ENCODE assay signal across 22 mouse cellular contexts in the genomic region with DNA sequence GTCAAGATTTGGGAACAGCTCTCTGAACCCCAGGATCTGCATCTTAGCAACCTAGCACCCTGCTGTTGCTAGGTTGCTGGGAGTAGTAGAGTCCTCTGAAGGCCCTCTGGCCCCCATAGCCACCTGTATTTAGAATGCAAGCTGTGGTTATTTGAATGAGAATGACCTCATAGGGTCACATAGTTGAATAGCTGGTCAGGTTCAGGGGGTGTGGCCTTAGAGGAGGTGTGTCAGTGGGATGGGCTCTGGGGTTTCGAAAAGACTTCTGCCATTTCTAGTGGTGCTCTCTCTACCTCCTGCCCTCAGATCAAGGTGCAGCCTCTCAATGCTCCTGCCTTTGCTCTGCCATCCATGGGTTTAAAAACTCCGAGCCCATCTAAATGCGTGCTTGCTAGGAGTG.
DNase-seq lines count a peak whose midpoint lies in the region; ATAC-seq and TF ChIP-seq lines count a peak whose summit lies in the region.
"Had no signal": no experiment of that assay in that cellular context is flagged by ENCODE, and none has a peak within 500 bp of the region (broad histone marks: within the 10 kb centered on the region; RNA-seq: fewer than 3 reads in every experiment).

No protein-coding gene starts in this region.

- no peak for ATAC-seq in liver, embryonic 12.5 days
- ATAC-seq: forebrain, embryonic 14.5 days; forebrain, embryonic 16.5 days had no signal

- TF ChIP-seq POLR2A in liver, adult 2 months (IDR thresholded peaks at IDR 0.05; ENCODE audit: extremely low read depth, insufficient read depth, low read length), result no peak

- H3K27me3 ChIP-seq in liver, adult 2 months (ENCODE audit: control insufficient read depth, insufficient read depth, low read length), result no peaks in the 10 kb centered on the region
- no peaks in the 10 kb centered on the region for H3K27me3 ChIP-seq in liver, embryonic 12.5 days (replicated peaks)
- H3K27me3 ChIP-seq: embryonic facial prominence, embryonic 13.5 days; embryonic facial prominence, embryonic 15.5 days; forebrain, embryonic 12.5 days had no signal

- in situ Hi-C loops in ES-E14 (cut with MboI; ENCODE audit: low sequenced_read_pairs in 2 of 2, unreplicated experiment in 2 of 2), result no loop called here

- TF ChIP-seq CTCF in liver, adult 2 months (IDR thresholded peaks at IDR 0.05; ENCODE audit: low read depth, low read length), result no peak

- no peak overlapping the region for H3K4me3 ChIP-seq in liver, adult 2 months (ENCODE audit: insufficient read depth, low read depth, low read length)
- no peak overlapping the region for H3K4me3 ChIP-seq in liver, embryonic 12.5 days
- no peak overlapping the region for H3K4me3 ChIP-seq in ES-E14 (ENCODE audit: insufficient read depth in 1 of 2, low read depth in 1 of 2, low read length in 2 of 2, poor library complexity in 1 of 2, severe bottlenecking in 1 of 2)
- H3K4me3 ChIP-seq: embryonic facial prominence, embryonic 13.5 days; embryonic facial prominence, embryonic 15.5 days; erythroblast, embryonic 14.5 days; forebrain, embryonic 10.5 days; forebrain, embryonic 12.5 days had no signal

- H3K9me3 ChIP-seq in liver, embryonic 12.5 days (replicated peaks), result no peaks in the 10 kb centered on the region
- H3K9me3 ChIP-seq in ES-E14 (ENCODE audit: control insufficient read depth, insufficient read depth, low read depth, low read length), result no peaks in the 10 kb centered on the region
- H3K9me3 ChIP-seq: embryonic facial prominence, embryonic 13.5 days; embryonic facial prominence, embryonic 15.5 days; forebrain, embryonic 10.5 days; forebrain, embryonic 12.5 days had no signal

- H3K36me3 ChIP-seq in liver, adult 2 months (ENCODE audit: control insufficient read depth, insufficient read depth, low read length), result no peaks in the 10 kb centered on the region
- H3K36me3 ChIP-seq in liver, embryonic 12.5 days, result no peaks in the 10 kb centered on the region
- H3K36me3 ChIP-seq in ES-E14 (ENCODE audit: control insufficient read depth, insufficient read depth, low read length, poor library complexity, severe bottlenecking), result no peaks in the 10 kb centered on the region
- H3K36me3 ChIP-seq: embryonic facial prominence, embryonic 13.5 days; embryonic facial prominence, embryonic 15.5 days; forebrain, embryonic 10.5 days; forebrain, embryonic 12.5 days had no signal

- 89% methylated on average over 3 of the region's 3 CpGs for WGBS in liver, adult 2 months
- 76% methylated on average over 3 of the region's 3 CpGs for WGBS in liver, embryonic 12.5 days (ENCODE audit: insufficient replicate concordance)

- H3K79me2 ChIP-seq in liver, adult 2 months (ENCODE audit: control insufficient read depth, insufficient read depth, low read length), result no peaks in the 10 kb centered on the region

- peak; percentile 24 for DNase-seq in liver, adult 2 months (ENCODE audit: extremely low read depth, low read depth, low spot score)
- DNase-seq in ES-CJ7 (ENCODE audit: low read depth, low spot score) (peak; percentile 67), ES-E14 (ENCODE audit: low read depth, low spot score) (peak; percentile 47), ZHBTc4 (ENCODE audit: low read depth, low spot score) (peak; percentile 69)
- DNase-seq in layer of hippocampus, adult 18-20 months (ENCODE audit: low spot score in 2 of 2), result no peak
- no peak for DNase-seq in adrenal gland, postnatal 14 days
- DNase-seq: adrenal gland, adult 2 months; adrenal gland, postnatal 10 days; adrenal gland, postnatal 36 days; cerebellum, adult 11-12 months; cerebellum, adult 2 months; cerebellum, adult 9-10 months; cerebellum, postnatal 10 days; cerebellum, postnatal 25 days had no signal

- no peak overlapping the region for H3K4me2 ChIP-seq in liver, embryonic 12.5 days
- H3K4me2 ChIP-seq: embryonic facial prominence, embryonic 13.5 days; embryonic facial prominence, embryonic 15.5 days; forebrain, embryonic 12.5 days had no signal

- H3K9ac ChIP-seq in liver, adult 2 months (ENCODE audit: low read depth, low read length), result no peak overlapping the region
- no peak overlapping the region for H3K9ac ChIP-seq in liver, embryonic 12.5 days
- no peak overlapping the region for H3K9ac ChIP-seq in ES-E14 (ENCODE audit: insufficient read depth, low read depth, low read length, poor library complexity, severe bottlenecking)
- H3K9ac ChIP-seq: embryonic facial prominence, embryonic 13.5 days; embryonic facial prominence, embryonic 15.5 days; forebrain, embryonic 12.5 days had no signal

- H3K27ac ChIP-seq in liver, adult 2 months (replicated peaks; ENCODE audit: insufficient read depth, low read depth, low read length), result no peak overlapping the region
- H3K27ac ChIP-seq in liver, embryonic 12.5 days, result no peak overlapping the region
- no peak overlapping the region for H3K27ac ChIP-seq in ES-E14 (ENCODE audit: insufficient read depth, low read depth, low read length, poor library complexity, severe bottlenecking)
- H3K27ac ChIP-seq: embryonic facial prominence, embryonic 13.5 days; embryonic facial prominence, embryonic 15.5 days; forebrain, embryonic 10.5 days; forebrain, embryonic 12.5 days had no signal

- H3K4me1 ChIP-seq in liver, adult 2 months (ENCODE audit: control insufficient read depth, insufficient read depth, low read length), result no peaks in the 10 kb centered on the region
- H3K4me1 ChIP-seq in liver, embryonic 12.5 days, result no peaks in the 10 kb centered on the region
- H3K4me1 ChIP-seq in ES-E14 (ENCODE audit: control insufficient read depth in 2 of 2, insufficient read depth in 2 of 2, low read length in 2 of 2, poor library complexity in 1 of 2), result peaks cover 0 to 6% of the 10 kb centered on the region in 2 experiments; a peak in 2 of 4 replicates
- H3K4me1 ChIP-seq: embryonic facial prominence, embryonic 15.5 days had no signal

TF ChIP-seq in ES-E14, 5 proteins besides CTCF, POLR2A, EP300 and RAD21:
- TF ChIP-seq ZNF384 (IDR thresholded peaks at IDR 0.05; ENCODE audit: low read depth, low read length), result no peak
- no peak for TF ChIP-seq ZC3H11A (IDR thresholded peaks at IDR 0.05; ENCODE audit: borderline replicate concordance, low read depth, low read length)
- no peak for TF ChIP-seq MAFK (IDR thresholded peaks at IDR 0.05; ENCODE audit: insufficient read depth, low read depth, low read length)
- no peak for TF ChIP-seq CHD2 (IDR thresholded peaks at IDR 0.05; ENCODE audit: low read depth, low read length)
- no peak for TF ChIP-seq HCFC1 (IDR thresholded peaks at IDR 0.05; ENCODE audit: borderline replicate concordance, insufficient read depth, low read length)

Comparison
In these comparisons a context has a peak if more than half of its experiments do, and no peak if none do; other contexts are left out.
1. DNase-seq: peak in liver, adult 2 months (single experiment), ES-CJ7 (single experiment), ES-E14 (single experiment) and ZHBTc4 (single experiment); none in layer of hippocampus, adult 18-20 months (0 of 2) and adrenal gland, postnatal 14 days (single experiment).